Mouse (Mus musculus) testis, postnatal 14 days (tissue): ENCODE measurements around the gene Pck1.

ENCODE experiments used
- DNase-seq: peaks from one replicate; pipeline ENCODE4 v3.0.0; 2021; ENCODE audit warnings: low spot score

The Pck1 gene

GRCm38 (mm10) chr2:173173521-173174511 is 21.0 kb downstream of the Pck1 start:
- DNase-seq: peak; percentile 47

GRCm38 (mm10) chr2:173174569-173174968 is 21.7 kb downstream of the Pck1 start:
- no peak for DNase-seq

GRCm38 (mm10) chr2:173175703-173176102 is 22.9 kb downstream of the Pck1 start:
- no peak for DNase-seq

- DNase-seq: no peak
Observed at GRCm38 (mm10) chr2:173177481-173177880, 24.6 kb downstream of the Pck1 start.

- DNase-seq: no peak
Observed at GRCm38 (mm10) chr2:173177951-173178350, 25.1 kb downstream of the Pck1 start.

GRCm38 (mm10) chr2:173179046-173179445 is 26.2 kb downstream of the Pck1 start:
- no peak for DNase-seq

GRCm38 (mm10) chr2:173180026-173180425 is 27.2 kb downstream of the Pck1 start:
- DNase-seq: no peak

- no peak for DNase-seq
Observed at GRCm38 (mm10) chr2:173180721-173181388, 28.0 kb downstream of the Pck1 start.

GRCm38 (mm10) chr2:173181486-173181885 is 28.6 kb downstream of the Pck1 start:
- DNase-seq: no peak

GRCm38 (mm10) chr2:173181901-173182300 is 29.1 kb downstream of the Pck1 start:
- DNase-seq: no peak

GRCm38 (mm10) chr2:173182796-173183195 is 29.9 kb downstream of the Pck1 start:
- no peak for DNase-seq

- DNase-seq: no peak
Observed at GRCm38 (mm10) chr2:173183311-173183710, 30.5 kb downstream of the Pck1 start.

- no peak for DNase-seq
Observed at GRCm38 (mm10) chr2:173183836-173184460, 31.1 kb downstream of the Pck1 start.

- no peak for DNase-seq
Observed at GRCm38 (mm10) chr2:173184475-173185080, 31.7 kb downstream of the Pck1 start.

- no peak for DNase-seq
Observed at GRCm38 (mm10) chr2:173185282-173185681, 32.4 kb downstream of the Pck1 start.

GRCm38 (mm10) chr2:173186047-173186943 is 33.4 kb downstream of the Pck1 start:
- peak; percentile 81 for DNase-seq

GRCm38 (mm10) chr2:173187182-173187855 is 34.5 kb downstream of the Pck1 start:
- no peak for DNase-seq

GRCm38 (mm10) chr2:173194796-173195195 is 41.9 kb downstream of the Pck1 start:
- DNase-seq: no peak

- no peak for DNase-seq
Observed at GRCm38 (mm10) chr2:173202924-173203689, 50.3 kb downstream of the Pck1 start.

- no peak for DNase-seq
Observed at GRCm38 (mm10) chr2:173203726-173204125, 50.9 kb downstream of the Pck1 start.
